Mouse (Mus musculus) intestine, postnatal 0 days (tissue): ENCODE measurements around the gene Hoxa7. TPM values are rescaled to one million over a fixed set of nuclear protein-coding genes. Genes with fewer than 3 reads are reported as not detected.

Experiments
- ATAC-seq: fragments of 200-750 bp; cut with Nextera tagmentation; 2 replicates; pipeline ENCODE4 v1.8.0; 2017; ENCODE audit warnings: mild to moderate bottlenecking, moderate TSS enrichment, moderate library complexity
- H3K27ac ChIP-seq: fragments of 300-500 bp; sonication (generic); 2 replicates; pipeline ENCODE4 v1.5.1; 2014; ENCODE audit warnings: mild to moderate bottlenecking, low read depth, low read length, moderate library complexity
- H3K27me3 ChIP-seq: fragments of 300-500 bp; sonication (generic); replicated peaks from 2 replicates; pipeline ENCODE4 v1.6.1; 2014; ENCODE audit warnings: low read length, mixed read lengths; ENCODE audit not compliant: control insufficient read depth, insufficient read depth
- H3K36me3 ChIP-seq: fragments of 300-500 bp; sonication (generic); 2 replicates; pipeline ENCODE4 v1.6.1; 2014; ENCODE audit warnings: mild to moderate bottlenecking, moderate library complexity; ENCODE audit not compliant: control insufficient read depth, insufficient read depth
- H3K4me1 ChIP-seq: fragments of 300-500 bp; sonication (generic); replicated peaks from 2 replicates; pipeline ENCODE4 v1.6.1; 2014; ENCODE audit warnings: antibody characterized with exemption, low read length, mixed read lengths; ENCODE audit not compliant: control insufficient read depth, insufficient read depth
- H3K4me2 ChIP-seq: fragments of 300-500 bp; sonication (generic); replicated peaks from 2 replicates; pipeline ENCODE4 v1.6.1; 2014; ENCODE audit warnings: low read depth, mild to moderate bottlenecking, moderate library complexity
- H3K4me3 ChIP-seq: fragments of 300-500 bp; sonication (generic); 2 replicates; pipeline ENCODE4 v1.5.1; 2014; ENCODE audit warnings: low read depth, low read length
- H3K9ac ChIP-seq: fragments of 300-500 bp; sonication (generic); 2 replicates; pipeline ENCODE4 v1.6.1; 2014; ENCODE audit warnings: mild to moderate bottlenecking, low read depth, low read length
- H3K9me3 ChIP-seq: fragments of 300-500 bp; sonication (generic); 2 replicates; pipeline ENCODE4 v1.6.1; 2016; ENCODE audit warnings: mixed run types; ENCODE audit not compliant: control insufficient read depth
- CTCF ChIP-seq: sonication (generic); IDR thresholded peaks from 2 replicates; pipeline ENCODE4 v1.5.1; 2016; ENCODE audit warnings: low read depth, mild to moderate bottlenecking, control low read depth, antibody characterized with exemption, moderate library complexity
- WGBS: fragments of 180-500 bp; shearing (Covaris S2); extraction: QIAGEN DNeasy Blood & Tissue Kit; methylation state at CpG from one replicate; pipeline ENCODE4 v1.1.7; 2014; 5-methylcytosine and 5-hydroxymethylcytosine counted together
- polyA plus RNA-seq: library from polyadenylated mRNA; unstranded; fragments of >200 nt; fragmentation: Nextera tagmentation; extraction: Ambion mirVana; gene quantifications from 2 replicates; pipeline ENCODE4 v1.2.1, GENCODE M21; 2015

Gene Hoxa7
- polyA plus RNA-seq, 1 experiment from 2014 or later = 6.2 TPM

GRCm38 (mm10) chr6:52249415-52249738, 27.7 kb upstream of the Hoxa7 start:
- no peaks in the 10 kb centered on the region for H3K36me3 ChIP-seq
- H3K4me1 ChIP-seq = no peaks in the 10 kb centered on the region
- no peak overlapping the region for H3K9ac ChIP-seq
- H3K4me3 ChIP-seq = no peak overlapping the region
- WGBS = under 1% methylated on average over 16 of the region's 16 CpGs
- H3K27ac ChIP-seq = no peak overlapping the region
- ATAC-seq = no peak
- H3K27me3 ChIP-seq = peaks cover 98% of the 10 kb centered on the region
- H3K4me2 ChIP-seq = peak overlapping the region; percentile 22; the same call in 1 of the 2 replicates
- H3K9me3 ChIP-seq = no peaks in the 10 kb centered on the region
- TF ChIP-seq CTCF = no peak

- H3K4me3 ChIP-seq = peak overlapping the region; percentile 4; the same call in 1 of the 2 replicates
- peaks cover 98% of the 10 kb centered on the region for H3K27me3 ChIP-seq
- H3K9ac ChIP-seq = no peak overlapping the region
- peak overlapping the region; percentile 22 for H3K4me2 ChIP-seq
- no peaks in the 10 kb centered on the region for H3K9me3 ChIP-seq
- no peak for TF ChIP-seq CTCF
- H3K27ac ChIP-seq = no peak overlapping the region
- ATAC-seq = no peak
- no peaks in the 10 kb centered on the region for H3K4me1 ChIP-seq
- H3K36me3 ChIP-seq = no peaks in the 10 kb centered on the region; the same call in 1 of the 2 replicates
- WGBS = 4% methylated on average over 27 of the region's 27 CpGs
These were observed 27.2 kb upstream of the Hoxa7 start for GRCm38 (mm10) chr6:52248638-52249414.

GRCm38 (mm10) chr6:52247766-52248637, 26.3 kb upstream of the Hoxa7 start:
- no peak for ATAC-seq
- peak overlapping the region; percentile 4; the same call in 1 of the 2 replicates for H3K4me3 ChIP-seq
- no peak for TF ChIP-seq CTCF
- no peaks in the 10 kb centered on the region for H3K9me3 ChIP-seq
- H3K4me1 ChIP-seq = no peaks in the 10 kb centered on the region
- peak overlapping the region; percentile 1; the same call in 1 of the 2 replicates for H3K4me2 ChIP-seq
- no peaks in the 10 kb centered on the region; the same call in 1 of the 2 replicates for H3K36me3 ChIP-seq
- no peak overlapping the region for H3K27ac ChIP-seq
- H3K27me3 ChIP-seq = peaks cover 98% of the 10 kb centered on the region
- 1% methylated on average over 23 of the region's 23 CpGs for WGBS
- no peak overlapping the region for H3K9ac ChIP-seq

- WGBS = 4% methylated on average over 3 of the region's 3 CpGs
- Histone ChIP-seq H3K27ac (no peak overlapping the region), H3K9me3 (no peaks in the 10 kb centered on the region), H3K4me2 (peak overlapping the region; percentile 37; the same call in 1 of the 2 replicates), H3K9ac (no peak overlapping the region), H3K27me3 (peaks cover 98% of the 10 kb centered on the region), H3K36me3 (no peaks in the 10 kb centered on the region; the same call in 1 of the 2 replicates), H3K4me3 (peak overlapping the region; percentile 30; the same call in 1 of the 2 replicates), H3K4me1 (no peaks in the 10 kb centered on the region)
- no peak for ATAC-seq
- no peak for TF ChIP-seq CTCF
These were observed 25.3 kb upstream of the Hoxa7 start for GRCm38 (mm10) chr6:52246916-52247315.

GRCm38 (mm10) chr6:52246403-52246803, 24.7 kb upstream of the Hoxa7 start:
- Histone ChIP-seq H3K4me3 (peak overlapping the region; percentile 30), H3K9me3 (no peaks in the 10 kb centered on the region), H3K4me1 (no peaks in the 10 kb centered on the region), H3K36me3 (no peaks in the 10 kb centered on the region; the same call in 1 of the 2 replicates), H3K9ac (0 out of 2 replicates have a peak overlapping the region, but pooled peaks have one; percentile 13), H3K4me2 (peak overlapping the region; percentile 37; the same call in 1 of the 2 replicates), H3K27ac (no peak overlapping the region), H3K27me3 (peaks cover 98% of the 10 kb centered on the region)
- WGBS = under 1% methylated on average over 26 of the region's 26 CpGs
- no peak for TF ChIP-seq CTCF
- no peak for ATAC-seq

GRCm38 (mm10) chr6:52245757-52246142, 24.1 kb upstream of the Hoxa7 start, which contains the start of gene Hoxa11:
TSS of gene Hoxa11 (minus strand) at chr6:52245810.
- no peaks in the 10 kb centered on the region; the same call in 1 of the 2 replicates for H3K36me3 ChIP-seq
- ATAC-seq = no peak
- H3K27me3 ChIP-seq = peaks cover 98% of the 10 kb centered on the region
- no peaks in the 10 kb centered on the region for H3K9me3 ChIP-seq
- H3K4me1 ChIP-seq = no peaks in the 10 kb centered on the region
- no peak within 1 kb of the TSS for H3K27ac ChIP-seq
- under 1% methylated on average over 20 of the region's 20 CpGs for WGBS
- H3K4me3 ChIP-seq = peak within 1 kb of the TSS; percentile 30
- H3K9ac ChIP-seq = peak within 1 kb of the TSS; percentile 13; the same call in 1 of the 2 replicates
- H3K4me2 ChIP-seq = peak within 1 kb of the TSS; percentile 40
- no peak for TF ChIP-seq CTCF
